Mouse (Mus musculus) CH12.LX (cell line): ENCODE measurements around the gene Tspan9. TPM values are rescaled to one million over a fixed set of nuclear protein-coding genes. Genes with fewer than 3 reads are reported as not detected.

Experiments
- DNase-seq: peaks from one replicate; pipeline ENCODE4 v3.0.0-alpha.2; 2013; ENCODE audit errors: extremely low read depth
- H3K27ac ChIP-seq: 2 replicates; pipeline ENCODE4 v1.5.1; 2012; ENCODE audit warnings: low read depth, mild to moderate bottlenecking, control low read depth, moderate library complexity; ENCODE audit not compliant: insufficient read depth
- H3K27me3 ChIP-seq: replicated peaks from 2 replicates; pipeline ENCODE3; 2012; ENCODE audit warnings: inconsistent platforms
- H3K36me3 ChIP-seq, 2 experiments: replicated peaks in 1 of 2; 2 replicates each; pipeline versions ENCODE3 to v1.6.1; 2012; ENCODE audit warnings: inconsistent platforms in 1 of 2, low read length in 1 of 2, mild to moderate bottlenecking in 1 of 2, mixed read lengths in 1 of 2, moderate library complexity in 1 of 2; ENCODE audit not compliant: control insufficient read depth in 1 of 2, insufficient read depth in 1 of 2
- H3K4me1 ChIP-seq, 2 experiments: 2 replicates each; pipeline ENCODE4 v1.6.1; 2012; ENCODE audit warnings: inconsistent platforms in 1 of 2, moderate library complexity in 1 of 2; ENCODE audit not compliant: insufficient read depth in 2 of 2, control insufficient read depth in 1 of 2
- H3K4me2 ChIP-seq: 2 replicates; pipeline ENCODE4 v1.6.1; 2012; ENCODE audit warnings: low read depth, mild to moderate bottlenecking, control low read depth; ENCODE audit not compliant: poor library complexity, insufficient read depth, severe bottlenecking
- H3K4me3 ChIP-seq, 3 experiments: fragments of 150-350 bp in 1 of 3; sonication (generic) in 1 of 3; replicated peaks in 1 of 3; 2 replicates each; pipeline versions ENCODE3 to v1.5.1; 2011 to 2012; ENCODE audit warnings: low read depth in 2 of 3, low read length in 2 of 3, mild to moderate bottlenecking in 2 of 3, moderate library complexity in 2 of 3, control low read depth in 1 of 3, improper control_type of control experiment in 1 of 3, inconsistent platforms in 1 of 3, mixed read lengths in 1 of 3; ENCODE audit not compliant: poor library complexity in 1 of 3
- H3K79me2 ChIP-seq: replicated peaks from 2 replicates; pipeline ENCODE4 v1.6.1; 2012; ENCODE audit warnings: mild to moderate bottlenecking, moderate library complexity; ENCODE audit not compliant: control insufficient read depth, poor library complexity, insufficient read depth, severe bottlenecking; ENCODE audit errors: extremely low read depth
- H3K9ac ChIP-seq: 2 replicates; pipeline ENCODE4 v1.6.1; 2012; ENCODE audit warnings: low read depth, mild to moderate bottlenecking, control low read depth, moderate library complexity; ENCODE audit not compliant: insufficient read depth
- H3K9me3 ChIP-seq: replicated peaks from 2 replicates; pipeline ENCODE3; 2012; ENCODE audit warnings: low read length, inconsistent platforms, mixed read lengths
- EP300 ChIP-seq: IDR thresholded peaks from 2 replicates; pipeline ENCODE4 v1.6.1; 2011; ENCODE audit warnings: low read length, improper control_type of control experiment
- ETS1 ChIP-seq: conservative IDR thresholded peaks from 2 replicates; pipeline ENCODE4 v1.6.1; 2012; ENCODE audit warnings: low read depth, mild to moderate bottlenecking, inconsistent platforms, low read length, improper control_type of control experiment, moderate library complexity
- KAT2A ChIP-seq: IDR thresholded peaks from 2 replicates; pipeline ENCODE4 v1.6.1; 2012; ENCODE audit warnings: low read length, improper control_type of control experiment, inconsistent platforms; ENCODE audit not compliant: insufficient replicate concordance
- MAZ ChIP-seq: IDR thresholded peaks from 2 replicates; pipeline ENCODE4 v1.6.1; 2012; ENCODE audit warnings: low read depth, mild to moderate bottlenecking, inconsistent platforms, low read length, improper control_type of control experiment, moderate library complexity
- MXI1 ChIP-seq: IDR thresholded peaks from 2 replicates; pipeline ENCODE4 v1.6.1; 2011; ENCODE audit warnings: mild to moderate bottlenecking, low read depth, low read length, improper control_type of control experiment
- MYC ChIP-seq: IDR thresholded peaks from 2 replicates; pipeline ENCODE4 v1.6.1; 2011; ENCODE audit warnings: low read depth, mild to moderate bottlenecking, improper control_type of control experiment, low read length
- NELFE ChIP-seq: IDR thresholded peaks from 2 replicates; pipeline ENCODE4 v1.6.1; 2011; ENCODE audit warnings: low read depth, low read length, improper control_type of control experiment
- NRF1 ChIP-seq: IDR thresholded peaks from 2 replicates; pipeline ENCODE4 v1.6.1; 2014; ENCODE audit warnings: low read depth, mild to moderate bottlenecking, inconsistent platforms, low read length, improper control_type of control experiment, moderate library complexity
- PAX5 ChIP-seq: IDR thresholded peaks from 2 replicates; pipeline ENCODE4 v1.6.1; 2012; ENCODE audit warnings: low read length, inconsistent platforms, mixed read lengths
- POLR2AphosphoS2 ChIP-seq: IDR thresholded peaks from 2 replicates; pipeline ENCODE4 v1.6.1; 2011; ENCODE audit warnings: low read depth, low read length, improper control_type of control experiment
- SIN3A ChIP-seq: IDR thresholded peaks from 2 replicates; pipeline ENCODE4 v1.6.1; 2012; ENCODE audit warnings: low read length, improper control_type of control experiment, inconsistent platforms
- SMC3 ChIP-seq: IDR thresholded peaks from 2 replicates; pipeline ENCODE4 v1.6.1; 2011; ENCODE audit warnings: low read depth, low read length, improper control_type of control experiment
- TBP ChIP-seq: conservative IDR thresholded peaks from 2 replicates; pipeline ENCODE4 v1.6.1; 2011; ENCODE audit warnings: low read depth, low read length, improper control_type of control experiment
- USF1 ChIP-seq: IDR thresholded peaks from 2 replicates; pipeline ENCODE4 v1.6.1; 2014; ENCODE audit warnings: low read depth, mild to moderate bottlenecking, inconsistent platforms, low read length, improper control_type of control experiment
- USF2 ChIP-seq: conservative IDR thresholded peaks from 2 replicates; pipeline ENCODE4 v1.6.1; 2011; ENCODE audit warnings: low read depth, low read length, improper control_type of control experiment
- ZC3H11A ChIP-seq: IDR thresholded peaks from 2 replicates; pipeline ENCODE4 v1.6.1; 2012; ENCODE audit warnings: low read depth, mild to moderate bottlenecking, inconsistent platforms, low read length, improper control_type of control experiment
- ZKSCAN1 ChIP-seq: IDR thresholded peaks from 2 replicates; pipeline ENCODE4 v1.6.1; 2012; ENCODE audit warnings: low read depth, inconsistent platforms, low read length, improper control_type of control experiment, borderline replicate concordance
- ZNF384 ChIP-seq: IDR thresholded peaks from 2 replicates; pipeline ENCODE4 v1.6.1; 2012; ENCODE audit warnings: low read depth, low read length, improper control_type of control experiment, inconsistent platforms
- dilution Hi-C: fragments of 300-500 bp; cut with MboI; formaldehyde crosslinking; loops from 2 replicates; pipeline ENCODE4 v1.14.3; 2020; ENCODE audit warnings: low sequenced_read_pairs; ENCODE audit not compliant: extremely low pct_unique_long_range_greater_than_20kb, extremely low pct_ligation_motif_present
- in situ Hi-C: fragments of 300-500 bp; cut with MboI; formaldehyde crosslinking; loops from 3 replicates; pipeline ENCODE4 v1.14.3; 2019; ENCODE audit warnings: low sequenced_read_pairs, low pct_ligation_motif_present, low pct_unique_long_range_greater_than_20kb, mixed read lengths
- polyA plus RNA-seq: library from polyadenylated mRNA; unstranded; fragments of >175 nt; gene quantifications from 2 replicates; pipeline ENCODE4 v1.2.1, GENCODE M21; 2012; ENCODE audit warnings: low read depth; ENCODE audit not compliant: insufficient read length
- total RNA-seq, 2 experiments: library from RNA; depleted of rRNA; stranded (reverse); fragments of 300-350 nt in 1 of 2; fragments of >200 nt in 1 of 2; gene quantifications; 2 replicates each; pipeline ENCODE4 v1.2.3; 2012 to 2014

Gene Tspan9
- total and polyA plus RNA-seq, 3 experiments: 0.40 to 0.98 (median 0.71) TPM

GRCm38 (mm10) chr6:128033868-128034250 lies 109.5 kb downstream of the Tspan9 start:
- no peak overlapping the region for H3K4me3 ChIP-seq
- dilution Hi-C loops: no loop called here
- in situ Hi-C loops: no loop called here
- no peak overlapping the region for H3K27ac ChIP-seq
- H3K79me2 ChIP-seq: no peaks in the 10 kb centered on the region
- H3K9me3 ChIP-seq: peaks cover 2% of the 10 kb centered on the region
- no peaks in the 10 kb centered on the region for H3K4me1 ChIP-seq
- no peak overlapping the region for H3K9ac ChIP-seq
- no peak for DNase-seq
- H3K27me3 ChIP-seq: peaks cover 84% of the 10 kb centered on the region
- TF ChIP-seq SMC3: no peak
- no peak for TF ChIP-seq MAZ
- TF ChIP-seq USF1: no peak
- TF ChIP-seq EP300: no peak
- no peak for TF ChIP-seq NELFE
- TF ChIP-seq SIN3A: no peak
- TF ChIP-seq KAT2A: no peak
- no peak for TF ChIP-seq MYC
- no peak for TF ChIP-seq MXI1
- no peak for TF ChIP-seq USF2
- TF ChIP-seq PAX5: no peak
- TF ChIP-seq TBP: no peak
- TF ChIP-seq ZNF384: no peak
- TF ChIP-seq, all 38 proteins: peak for 0
- Histone ChIP-seq H3K4me2 (no peak overlapping the region), H3K36me3 (no peaks in the 10 kb centered on the region)

- DNase-seq: no peak
- peaks cover 2% of the 10 kb centered on the region for H3K9me3 ChIP-seq
- H3K4me2 ChIP-seq: no peak overlapping the region
- no peaks in the 10 kb centered on the region for H3K36me3 ChIP-seq
- peaks cover 83% of the 10 kb centered on the region for H3K27me3 ChIP-seq
- dilution Hi-C loops: no loop called here
- H3K27ac ChIP-seq: no peak overlapping the region
- no peak overlapping the region for H3K4me3 ChIP-seq
- TF ChIP-seq ZKSCAN1 (no peak), NRF1 (no peak), POLR2AphosphoS2 (no peak), ZC3H11A (no peak), ETS1 (no peak), NELFE (no peak), SMC3 (no peak), SIN3A (no peak), USF2 (no peak), USF1 (no peak)
- TF ChIP-seq, all 38 proteins: peak for 0
- H3K79me2 ChIP-seq: no peaks in the 10 kb centered on the region
- no peak overlapping the region for H3K9ac ChIP-seq
- in situ Hi-C loops: no loop called here
- no peaks in the 10 kb centered on the region for H3K4me1 ChIP-seq
These were observed 110.1 kb downstream of the Tspan9 start for GRCm38 (mm10) chr6:128033172-128033867.
